8 mouse cellular contexts compared by ENCODE assay signal in the genomic region with DNA sequence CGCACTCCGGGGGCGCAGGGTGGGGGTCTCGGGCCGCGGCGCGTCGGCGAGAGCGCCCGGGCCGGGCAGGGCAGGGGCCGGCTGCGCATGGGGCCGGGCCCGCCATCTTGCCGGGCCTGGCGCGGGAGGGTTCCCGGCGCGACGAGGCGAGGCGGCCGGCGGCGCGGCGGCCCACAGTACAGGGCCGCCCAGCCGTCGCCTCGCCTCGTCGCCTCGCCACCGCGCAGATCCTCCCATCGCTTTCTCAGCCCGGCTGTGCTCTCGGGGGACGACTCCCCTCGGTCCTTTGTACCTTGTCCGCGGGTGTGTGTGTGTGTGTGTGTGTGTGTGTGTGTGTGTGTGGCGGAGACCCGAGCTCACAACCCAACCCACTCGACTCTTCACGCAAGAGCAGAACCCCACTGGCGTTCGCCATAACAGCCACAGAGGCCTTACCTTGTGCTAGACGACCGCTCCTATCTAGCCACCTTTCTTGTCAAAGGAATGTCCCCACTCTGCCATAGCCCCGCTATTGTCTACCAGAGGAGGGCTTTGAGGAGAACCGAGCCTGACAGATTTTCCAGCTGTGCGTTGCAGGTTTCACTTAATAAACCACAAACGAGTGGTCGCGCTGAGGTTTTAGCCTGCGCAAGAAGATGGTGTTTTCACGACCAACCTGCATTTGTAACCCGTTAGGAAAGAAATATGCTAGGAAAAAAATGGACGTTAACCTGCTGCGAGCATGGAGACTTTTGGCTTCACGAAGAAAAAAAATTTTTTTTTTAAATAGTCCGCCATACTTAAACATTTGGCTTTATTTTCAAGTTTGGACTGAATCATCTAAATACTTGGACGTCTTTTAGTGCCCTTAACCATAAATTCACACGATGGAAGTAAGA. TPM values are rescaled to one million over a fixed set of nuclear protein-coding genes. Genes with fewer than 3 reads are reported as not detected.
A peak's percentile ranks its signal among the peaks of the same experiment; 100 is the strongest.
DNase-seq lines count a peak whose midpoint lies in the region; ATAC-seq lines count a peak whose summit lies in the region.

No protein-coding gene starts in this region.

- peak; percentile 31 to 59 for DNase-seq in cerebellum, postnatal 4 days (ENCODE audit: low spot score in 2 of 2)
- peak; percentile 20 to 33 for DNase-seq in gastrocnemius, adult 8-10 months (ENCODE audit: low spot score in 2 of 2)
- peak; percentile 30 for DNase-seq in hindlimb bud, embryonic 11.5 days (ENCODE audit: extremely low spot score, low read depth, low spot score)
- DNase-seq in left cerebral cortex, adult 18-20 months (ENCODE audit: low spot score in 2 of 2), result peak; percentile 44 to 53
- peak; percentile 50 to 67 for DNase-seq in right cerebral cortex, adult 2 months (ENCODE audit: low spot score in 2 of 2)
- DNase-seq in urinary bladder, postnatal 36 days (ENCODE audit: low spot score in 2 of 2), result peak; percentile 30 to 44

- peak overlapping the region; percentile 69 for H3K4me3 ChIP-seq in macrophage (ENCODE audit: inconsistent target)

- H3K36me3 ChIP-seq in macrophage (ENCODE audit: inconsistent target), result no peaks in the 10 kb centered on the region

- WGBS in macrophage (ENCODE audit: missing documents), result 4% methylated on average over 48 of the region's 70 CpGs

- H3K27ac ChIP-seq in macrophage, result peak overlapping the region; percentile 58

- peaks cover 51% of the 10 kb centered on the region for H3K79me2 ChIP-seq in macrophage (ENCODE audit: inconsistent target)

- peak; percentile 17 for ATAC-seq in activated CD4-positive, CD25-positive, alpha-beta regulatory T cell, adult 4 months

RNA-seq across cellular contexts. Expression of a gene that starts 0.7 kb away (rescaled TPM):
- 10 to 100 TPM; 47.4 to 52.6 TPM for polyA plus RNA-seq in activated CD4-positive, CD25-positive, alpha-beta regulatory T cell, adult 4 months (2017; shearing (Covaris generic))
- 10 to 100 TPM; 16.5 to 21.0 (median 18.7) TPM for total RNA-seq in gastrocnemius, adult 8-10 months (2022)
- total RNA-seq in left cerebral cortex, adult 18-20 months (2021), result 10 to 100 TPM; 50.0 to 52.3 TPM
- 100 to 1,000 TPM in 21 of 26 experiments, 10 to 100 TPM in 5; 85.9 to 194 (median 134) TPM for total RNA-seq in macrophage (2018; cell fraction: chromatin; rRNA removed)
- 10 to 100 TPM in 13 of 26 experiments, 1 to 10 TPM in 13; 5.7 to 16.5 (median 10.2) TPM for total RNA-seq in macrophage (2018; cell fraction: cytosol; rRNA removed)
- 100 to 1,000 TPM in 5 of 26 experiments, 10 to 100 TPM in 21; 38.3 to 147 (median 73.7) TPM for total RNA-seq in macrophage (2018; cell fraction: nucleus; rRNA removed)
- 10.4 to 11.6 TPM (median 11.0 TPM) in 3 replicates for polyA plus RNA-seq in macrophage (2018)

Comparison
In these comparisons a context has a peak if more than half of its experiments do, and no peak if none do; other contexts are left out.
1. Peak in every context shown above with its lines: DNase-seq, ATAC-seq, H3K4me3 ChIP-seq and H3K27ac ChIP-seq.